Mouse (Mus musculus) cortical plate, adult 2 months (tissue): ENCODE results near the gene Slamf1.

ENCODE experiments used
- CTCF ChIP-seq: fragments of 200-500 bp; IDR thresholded peaks from 2 replicates; pipeline ENCODE4 v1.5.1; 2011; ENCODE audit warnings: mild to moderate bottlenecking, control low read depth, low read length; ENCODE audit not compliant: insufficient read depth; ENCODE audit errors: extremely low read depth
- POLR2A ChIP-seq: fragments of 200-500 bp; IDR thresholded peaks from 2 replicates; pipeline ENCODE4 v1.6.1; 2011; ENCODE audit warnings: mild to moderate bottlenecking, low read length, control low read depth; ENCODE audit not compliant: insufficient read depth; ENCODE audit errors: extremely low read depth

- no peak for TF ChIP-seq CTCF
- no peak for TF ChIP-seq POLR2A
Measured at GRCm38 (mm10) chr1:171761853-171762448, 5.0 kb upstream of the Slamf1 start.
